Mouse (Mus musculus) forebrain, embryonic 11.5 days (tissue): ENCODE measurements around the gene Tldc1. TPM values are rescaled to one million over a fixed set of nuclear protein-coding genes. Genes with fewer than 3 reads are reported as not detected.

ENCODE experiments used
- ATAC-seq: fragments of 200-750 bp; cut with Nextera tagmentation; replicated peaks from 2 replicates; pipeline ENCODE4 v1.8.0; 2017; ENCODE audit warnings: moderate TSS enrichment; ENCODE audit not compliant: low FRiP score
- DNase-seq: peaks from one replicate; pipeline ENCODE4 v3.0.0-alpha.2; 2017; ENCODE audit warnings: low spot score
- H3K27ac ChIP-seq: fragments of 300-500 bp; sonication (generic); 2 replicates; pipeline ENCODE4 v1.5.1; 2014; ENCODE audit warnings: low read depth, low read length
- H3K27me3 ChIP-seq: fragments of 300-500 bp; sonication (generic); 2 replicates; pipeline ENCODE4 v1.6.1; 2014; ENCODE audit warnings: mild to moderate bottlenecking, low read length, mixed read lengths; ENCODE audit not compliant: control insufficient read depth, insufficient read depth
- H3K36me3 ChIP-seq: fragments of 300-500 bp; sonication (generic); 2 replicates; pipeline ENCODE4 v1.6.1; 2014; ENCODE audit warnings: mild to moderate bottlenecking, low read length, moderate library complexity, mixed read lengths; ENCODE audit not compliant: control insufficient read depth, insufficient read depth
- H3K4me1 ChIP-seq: fragments of 300-500 bp; sonication (generic); replicated peaks from 2 replicates; pipeline ENCODE4 v1.6.1; 2014; ENCODE audit warnings: low read length, mixed read lengths; ENCODE audit not compliant: control insufficient read depth, insufficient read depth
- H3K4me2 ChIP-seq: fragments of 300-500 bp; sonication (generic); 2 replicates; pipeline ENCODE4 v1.6.1; 2014; ENCODE audit warnings: low read depth, mild to moderate bottlenecking, low read length, moderate library complexity, mixed read lengths; ENCODE audit not compliant: severe bottlenecking
- H3K4me3 ChIP-seq: fragments of 300-500 bp; sonication (generic); 2 replicates; pipeline ENCODE4 v1.5.1; 2014; ENCODE audit warnings: low read depth, low read length
- H3K9ac ChIP-seq: fragments of 300-500 bp; sonication (generic); 2 replicates; pipeline ENCODE4 v1.6.1; 2014; ENCODE audit warnings: low read length
- H3K9me3 ChIP-seq: fragments of 300-500 bp; sonication (generic); 2 replicates; pipeline ENCODE4 v1.6.1; 2016; ENCODE audit warnings: low read length, mixed read lengths; ENCODE audit not compliant: control insufficient read depth
- WGBS: fragments of 180-500 bp; shearing (Covaris S2); extraction: QIAGEN DNeasy Blood & Tissue Kit; methylation state at CpG from one replicate; pipeline ENCODE4 v1.1.7; 2014; 5-methylcytosine and 5-hydroxymethylcytosine counted together
- polyA plus RNA-seq: library from polyadenylated mRNA; unstranded; fragments of >200 nt; fragmentation: Nextera tagmentation; extraction: Ambion mirVana; gene quantifications from 2 replicates; pipeline ENCODE4 v1.2.1, GENCODE M21; 2014

The Tldc1 gene
- polyA plus RNA-seq, 1 experiment from 2014 or later: 13.4 TPM

GRCm38 (mm10) chr8:119819976-119820375 lies 41.8 kb upstream of the Tldc1 start:
- Histone ChIP-seq H3K9me3 (no peaks in the 10 kb centered on the region), H3K27ac (no peak overlapping the region), H3K4me1 (0 out of 2 replicates have a peak, but pooled peaks cover 3% of the 10 kb centered on the region), H3K27me3 (no peaks in the 10 kb centered on the region), H3K36me3 (no peaks in the 10 kb centered on the region; the same call in 1 of the 2 replicates), H3K4me3 (no peak overlapping the region), H3K9ac (no peak overlapping the region), H3K4me2 (no peak overlapping the region)
- 94% methylated on average over 8 of the region's 8 CpGs for WGBS
- DNase-seq: no peak
- ATAC-seq: no peak

- H3K9ac ChIP-seq: no peak overlapping the region
- H3K4me2 ChIP-seq: no peak overlapping the region
- DNase-seq: no peak
- no peak overlapping the region for H3K27ac ChIP-seq
- 0 out of 2 replicates have a peak, but pooled peaks cover 3% of the 10 kb centered on the region for H3K4me1 ChIP-seq
- ATAC-seq: no peak
- H3K27me3 ChIP-seq: no peaks in the 10 kb centered on the region
- no peaks in the 10 kb centered on the region; the same call in 1 of the 2 replicates for H3K36me3 ChIP-seq
- H3K9me3 ChIP-seq: no peaks in the 10 kb centered on the region
- H3K4me3 ChIP-seq: no peak overlapping the region
- 72% methylated on average over 7 of the region's 7 CpGs for WGBS
Observed at GRCm38 (mm10) chr8:119819316-119819715, 41.1 kb upstream of the Tldc1 start.

- 35% methylated on average over 12 of the region's 12 CpGs for WGBS
Observed at GRCm38 (mm10) chr8:119817446-119817845, 39.2 kb upstream of the Tldc1 start.

GRCm38 (mm10) chr8:119816219-119816618 lies 38.0 kb upstream of the Tldc1 start:
- Histone ChIP-seq H3K27me3 (no peaks in the 10 kb centered on the region), H3K4me2 (no peak overlapping the region), H3K9me3 (no peaks in the 10 kb centered on the region), H3K4me1 (peaks cover 3% of the 10 kb centered on the region; the same call in 1 of the 2 replicates), H3K4me3 (no peak overlapping the region), H3K36me3 (no peaks in the 10 kb centered on the region; the same call in 1 of the 2 replicates), H3K27ac (no peak overlapping the region), H3K9ac (no peak overlapping the region)
- DNase-seq (no peak), ATAC-seq (no peak)
- 75% methylated on average over 6 of the region's 6 CpGs for WGBS

More at GRCm38 (mm10) chr8:119817446-119817845, 39.2 kb upstream of the Tldc1 start:
- Histone ChIP-seq H3K9ac (no peak overlapping the region), H3K27me3 (no peaks in the 10 kb centered on the region), H3K36me3 (no peaks in the 10 kb centered on the region; the same call in 1 of the 2 replicates), H3K9me3 (no peaks in the 10 kb centered on the region), H3K4me1 (peaks cover 3% of the 10 kb centered on the region; the same call in 1 of the 2 replicates), H3K27ac (no peak overlapping the region), H3K4me3 (no peak overlapping the region), H3K4me2 (no peak overlapping the region)
- no peak for ATAC-seq
- no peak for DNase-seq

GRCm38 (mm10) chr8:119812650-119813431 lies 34.6 kb upstream of the Tldc1 start:
- Histone ChIP-seq H3K27ac (peak overlapping the region; percentile 12; the same call in 1 of the 2 replicates), H3K4me1 (peaks cover 6% of the 10 kb centered on the region; the same call in 1 of the 2 replicates), H3K36me3 (no peaks in the 10 kb centered on the region), H3K9ac (no peak overlapping the region), H3K27me3 (no peaks in the 10 kb centered on the region), H3K4me2 (no peak overlapping the region), H3K9me3 (no peaks in the 10 kb centered on the region), H3K4me3 (no peak overlapping the region)
- DNase-seq: no peak
- no peak for ATAC-seq
- 83% methylated on average over 12 of the region's 12 CpGs for WGBS

GRCm38 (mm10) chr8:119811925-119812324 lies 33.7 kb upstream of the Tldc1 start:
- Histone ChIP-seq H3K27me3 (no peaks in the 10 kb centered on the region), H3K4me1 (peaks cover 3% of the 10 kb centered on the region; the same call in 1 of the 2 replicates), H3K9ac (no peak overlapping the region), H3K4me3 (no peak overlapping the region), H3K27ac (no peak overlapping the region), H3K36me3 (no peaks in the 10 kb centered on the region), H3K9me3 (no peaks in the 10 kb centered on the region), H3K4me2 (no peak overlapping the region)
- DNase-seq (no peak), ATAC-seq (no peak)
- WGBS: 75% methylated on average over 6 of the region's 6 CpGs

- no peaks in the 10 kb centered on the region for H3K27me3 ChIP-seq
- H3K4me1 ChIP-seq: peaks cover 3% of the 10 kb centered on the region; the same call in 1 of the 2 replicates
- H3K27ac ChIP-seq: no peak overlapping the region
- ATAC-seq (no peak), DNase-seq (no peak)
- H3K36me3 ChIP-seq: no peaks in the 10 kb centered on the region
- WGBS: 84% methylated on average over 14 of the region's 14 CpGs
- H3K4me2 ChIP-seq: no peak overlapping the region
- no peak overlapping the region for H3K9ac ChIP-seq
- H3K9me3 ChIP-seq: no peaks in the 10 kb centered on the region
- no peak overlapping the region for H3K4me3 ChIP-seq
Observed at GRCm38 (mm10) chr8:119810953-119811499, 32.8 kb upstream of the Tldc1 start.

- Histone ChIP-seq H3K36me3 (no peaks in the 10 kb centered on the region), H3K4me3 (no peak overlapping the region), H3K4me1 (peaks cover 3% of the 10 kb centered on the region; the same call in 1 of the 2 replicates), H3K9ac (no peak overlapping the region), H3K27ac (no peak overlapping the region; the same call in 1 of the 2 replicates), H3K4me2 (no peak overlapping the region), H3K9me3 (no peaks in the 10 kb centered on the region), H3K27me3 (no peaks in the 10 kb centered on the region)
- peak; percentile 62 for DNase-seq
- peak; percentile 63 for ATAC-seq
- 59% methylated on average over 23 of the region's 23 CpGs for WGBS
Observed at GRCm38 (mm10) chr8:119810127-119810868, 32.1 kb upstream of the Tldc1 start.
